Mouse (Mus musculus) ES-E14 (cell line): ENCODE measurements around the gene Rnf39.

Experiments
- CHD2 ChIP-seq: IDR thresholded peaks from 2 replicates; pipeline ENCODE4 v1.6.1; 2014; ENCODE audit warnings: mild to moderate bottlenecking, low read depth, low read length, inconsistent platforms
- HCFC1 ChIP-seq: IDR thresholded peaks from 2 replicates; pipeline ENCODE4 v1.6.1; 2012; ENCODE audit warnings: low read length, inconsistent platforms, borderline replicate concordance; ENCODE audit not compliant: insufficient read depth
- MAFK ChIP-seq: IDR thresholded peaks from 2 replicates; pipeline ENCODE4 v1.6.1; 2014; ENCODE audit warnings: mild to moderate bottlenecking, low read depth, low read length, inconsistent platforms; ENCODE audit not compliant: insufficient read depth
- ZC3H11A ChIP-seq: IDR thresholded peaks from 2 replicates; pipeline ENCODE4 v1.6.1; 2012; ENCODE audit warnings: low read depth, mild to moderate bottlenecking, inconsistent platforms, low read length, borderline replicate concordance
- ZNF384 ChIP-seq: IDR thresholded peaks from 2 replicates; pipeline ENCODE4 v1.6.1; 2012; ENCODE audit warnings: low read depth, low read length, inconsistent platforms

DNA sequence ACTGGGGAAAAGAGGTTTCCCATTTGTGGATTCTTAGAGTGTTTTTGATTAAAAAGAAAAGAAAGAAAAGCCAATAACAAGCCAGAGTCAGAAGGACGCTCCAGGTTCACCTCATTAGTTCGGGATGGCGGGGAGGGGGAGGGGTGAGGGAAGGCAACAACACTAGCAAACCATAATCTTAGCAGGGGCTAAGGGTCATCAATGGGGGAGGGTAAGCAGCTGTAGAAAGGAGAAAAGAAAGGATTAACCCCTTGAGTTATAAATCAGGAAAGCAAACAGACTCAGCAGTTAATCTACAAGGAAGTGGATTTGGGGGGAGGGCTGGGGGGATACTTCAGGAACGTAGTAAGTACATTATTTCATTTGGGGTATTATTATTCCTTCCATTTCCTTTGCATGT lies 39.1 kb downstream of the Rnf39 start:
- no peak for TF ChIP-seq HCFC1
- peak; percentile 39; the same call in 1 of the 2 replicates for TF ChIP-seq CHD2
- TF ChIP-seq ZNF384: no peak
- no peak for TF ChIP-seq MAFK
- no peak for TF ChIP-seq ZC3H11A
